Mouse (Mus musculus): ENCODE data around the gene Olfr231.

Olfr231 gene

DNA sequence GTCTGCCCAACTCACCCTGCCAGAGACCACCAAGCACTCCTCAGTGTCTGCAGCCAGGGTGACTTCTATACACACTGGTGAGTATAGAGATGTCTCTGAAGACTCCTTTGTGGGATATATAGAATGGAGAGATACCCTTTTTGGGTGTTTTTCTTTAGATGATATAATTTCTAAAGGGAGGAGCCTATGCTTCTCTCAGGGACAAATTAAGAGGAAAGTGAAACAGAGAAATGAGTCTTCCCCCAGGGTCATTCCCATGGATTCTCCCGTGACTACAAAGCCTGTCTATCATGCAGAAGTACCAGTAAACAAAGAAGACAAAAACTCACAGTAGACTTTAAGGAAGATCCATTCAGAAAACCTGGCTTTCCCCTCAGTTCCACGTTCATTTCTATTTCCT is at the start of gene Olfr231:
TSS of gene Olfr231 (minus strand) at position 101 of the 400 bp plus-strand sequence.
- in situ Hi-C loops (cut with MboI, MseI) = no loop called here

DNA sequence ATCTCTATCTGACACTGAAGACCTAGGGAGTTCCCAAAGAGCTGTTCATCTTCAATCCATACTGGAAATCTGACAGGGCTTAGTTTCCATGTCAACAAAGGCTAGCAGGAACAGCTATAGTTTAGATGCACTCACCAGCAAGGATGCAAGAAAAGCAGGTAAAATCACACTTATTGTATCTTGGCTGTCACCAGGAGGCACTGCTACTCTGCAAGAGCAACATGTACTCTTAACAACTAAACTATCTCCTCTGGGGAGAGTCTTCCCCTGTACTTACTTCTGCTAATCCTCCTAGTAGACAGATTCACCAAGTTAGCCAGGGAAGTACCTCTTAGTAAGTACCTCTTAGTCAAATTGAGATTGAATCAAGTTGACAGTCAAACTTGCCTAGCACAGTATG is 48.1 kb upstream of the Olfr231 start:
- in situ Hi-C loops (cut with MboI, MseI) = loop anchor here in 1 of 2 experiments (5.0 kb wide), 1 partner anchor 298 kb away; no protein-coding TSS in a partner anchor

DNA sequence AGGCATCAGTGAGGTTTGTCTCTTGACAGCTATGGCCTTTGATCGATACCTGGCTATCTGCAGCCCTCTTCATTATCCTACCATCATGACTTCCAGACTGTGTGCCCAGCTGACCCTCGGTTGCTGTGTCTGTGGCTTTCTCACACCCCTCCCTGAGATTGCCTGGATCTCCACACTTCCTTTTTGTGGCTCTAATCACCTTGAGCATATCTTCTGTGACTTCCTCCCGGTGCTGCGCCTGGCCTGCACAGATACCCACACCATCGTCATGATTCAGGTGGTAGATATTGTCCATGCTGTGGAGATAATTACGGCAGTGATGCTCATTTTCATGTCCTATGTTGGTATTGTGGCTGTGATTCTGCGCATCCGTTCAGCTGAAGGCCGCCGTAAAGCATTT is 38.1 kb upstream of the Olfr231 start:
- in situ Hi-C loops (cut with MboI, MseI) = no loop called here

DNA sequence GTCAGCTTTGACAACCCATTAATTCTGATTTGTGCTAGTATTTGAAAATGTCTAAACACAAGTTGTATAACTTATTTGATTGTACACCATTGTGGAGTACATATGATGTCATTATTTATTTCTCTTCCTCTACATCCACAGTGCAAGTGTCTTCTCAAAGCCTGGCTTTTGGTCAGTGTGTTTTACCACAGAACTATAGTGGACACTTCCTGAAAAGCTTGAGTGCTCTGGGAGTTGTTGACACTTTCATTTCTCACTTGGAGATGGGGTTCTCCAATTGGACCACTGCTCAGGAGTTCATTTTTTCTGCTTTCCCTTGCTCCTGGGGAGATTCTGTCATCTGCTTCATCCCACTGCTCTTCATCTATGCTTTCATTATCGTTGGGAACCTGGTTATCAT is 37.5 kb upstream of the Olfr231 start:
- in situ Hi-C loops (cut with MboI, MseI) = no loop called here

DNA sequence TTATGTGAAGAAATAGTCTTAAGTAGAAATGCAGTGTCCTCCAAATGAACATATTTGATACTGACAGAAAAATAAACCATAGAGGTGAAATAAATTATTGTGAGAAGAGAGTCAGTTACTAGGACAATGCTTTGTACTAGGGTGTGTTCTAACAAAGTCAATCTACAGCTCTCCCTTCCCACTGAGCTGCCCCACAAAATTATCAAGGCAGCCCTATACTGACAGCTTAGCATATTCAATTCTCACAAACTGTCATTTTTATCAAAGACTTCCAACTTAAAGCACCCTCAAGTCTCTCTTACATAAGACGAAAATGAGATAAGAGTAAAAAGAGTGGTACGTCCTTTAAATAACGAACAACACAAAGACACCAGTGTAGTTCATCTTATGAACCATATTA is 36.7 kb upstream of the Olfr231 start:
- in situ Hi-C loops (cut with MboI, MseI) = no loop called here

DNA sequence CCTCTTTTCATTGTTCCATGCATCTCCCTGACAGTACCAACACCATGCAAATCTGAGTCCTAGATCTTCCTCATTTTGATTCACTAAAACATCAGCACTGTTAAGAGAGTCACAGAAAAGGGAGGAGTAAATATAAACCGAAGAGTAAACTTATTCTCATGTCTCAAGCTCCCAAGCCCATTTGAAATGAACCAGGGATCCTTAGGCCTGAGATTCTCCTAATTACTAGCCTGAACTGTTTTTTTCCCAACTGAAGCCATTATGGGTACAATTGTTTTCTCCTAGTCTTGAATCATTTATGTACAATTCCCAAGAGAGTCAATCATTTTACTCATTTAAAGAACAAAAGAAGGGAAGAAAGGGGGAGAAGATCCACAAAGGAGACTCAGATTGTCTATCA is 34.4 kb upstream of the Olfr231 start, which contains the start of gene Olfr420:
TSS of gene Olfr420 (plus strand) at position 301 of the 400 bp plus-strand sequence.
- in situ Hi-C loops (cut with MboI, MseI) = no loop called here

DNA sequence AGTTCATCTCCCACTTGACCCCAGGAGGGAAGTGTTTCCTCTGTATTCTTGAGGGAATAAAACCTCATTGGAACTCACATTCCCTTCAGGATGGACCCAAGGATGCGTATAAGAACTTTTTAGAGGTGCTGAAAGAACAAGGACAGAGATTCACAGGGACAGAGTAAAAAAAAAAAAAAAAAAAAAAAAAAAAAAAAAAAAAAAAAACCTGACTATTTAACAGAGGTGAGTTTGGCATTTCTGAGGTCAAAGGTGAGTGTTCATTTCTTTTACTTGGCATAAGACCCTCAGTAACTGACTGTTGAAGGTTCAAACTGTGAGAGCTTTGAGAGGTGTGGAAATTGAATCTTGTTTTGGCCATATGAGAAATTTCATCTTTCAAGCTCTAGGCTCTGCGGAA is 28.3 kb upstream of the Olfr231 start:
- in situ Hi-C loops (cut with MboI, MseI) = no loop called here

DNA sequence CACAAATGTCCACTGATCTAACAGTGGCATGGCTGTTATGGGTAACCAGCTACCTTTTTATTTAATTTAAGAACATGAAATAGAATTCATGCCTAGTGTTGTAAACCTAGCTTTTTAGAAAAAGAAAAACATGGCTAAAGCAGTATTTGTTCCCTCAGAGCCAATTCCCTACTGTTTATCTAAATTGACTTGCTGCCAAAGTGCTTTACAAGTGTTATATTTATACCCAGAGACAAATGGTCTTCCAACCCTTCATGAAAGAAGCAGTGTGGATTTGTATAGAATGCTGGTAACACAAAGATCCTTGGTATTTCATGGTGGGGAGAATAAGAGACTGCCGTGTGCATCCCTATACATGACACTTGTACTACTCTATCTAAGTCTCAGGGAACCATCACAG is 25.7 kb upstream of the Olfr231 start:
- in situ Hi-C loops (cut with MboI, MseI) = no loop called here

DNA sequence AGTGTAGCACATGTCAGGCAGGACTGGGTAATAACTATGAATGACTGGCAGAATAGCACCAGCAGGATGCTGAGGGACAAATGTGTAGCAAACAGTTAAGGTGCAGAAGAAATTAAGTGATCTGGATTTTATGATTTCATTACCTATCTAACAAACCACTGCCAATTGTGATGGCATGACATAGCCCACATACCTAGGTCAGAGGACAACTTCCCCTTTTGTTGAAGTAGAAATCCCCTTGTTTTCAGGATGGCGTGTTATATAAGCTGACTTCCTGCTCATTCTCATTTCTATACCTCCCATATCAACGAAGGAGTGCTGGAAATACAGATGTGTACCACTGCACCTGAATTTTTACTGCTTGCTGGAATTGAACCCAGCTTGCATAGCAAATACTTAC is 20.4 kb upstream of the Olfr231 start:
- in situ Hi-C loops (cut with MboI, MseI) = no loop called here

DNA sequence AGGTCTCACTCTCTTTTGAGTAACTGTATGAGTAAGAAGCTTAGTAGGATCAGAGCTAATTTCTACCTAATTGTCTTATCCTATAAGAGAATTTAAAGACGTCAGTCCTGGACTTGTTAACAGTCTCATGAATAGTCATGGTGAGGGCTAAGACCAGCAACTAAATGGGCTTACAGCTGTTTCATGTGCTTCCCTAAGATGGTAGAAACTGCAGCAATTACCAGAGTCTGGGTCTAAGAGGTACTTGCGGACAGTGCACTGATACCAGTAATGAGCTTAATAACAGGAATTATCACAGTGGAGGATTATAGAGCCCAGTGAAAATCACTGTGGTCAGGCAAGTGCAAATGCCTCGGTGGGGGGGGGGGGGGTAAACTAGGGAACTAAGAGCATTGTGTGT is 11.0 kb upstream of the Olfr231 start:
- in situ Hi-C loops (cut with MboI, MseI) = no loop called here

DNA sequence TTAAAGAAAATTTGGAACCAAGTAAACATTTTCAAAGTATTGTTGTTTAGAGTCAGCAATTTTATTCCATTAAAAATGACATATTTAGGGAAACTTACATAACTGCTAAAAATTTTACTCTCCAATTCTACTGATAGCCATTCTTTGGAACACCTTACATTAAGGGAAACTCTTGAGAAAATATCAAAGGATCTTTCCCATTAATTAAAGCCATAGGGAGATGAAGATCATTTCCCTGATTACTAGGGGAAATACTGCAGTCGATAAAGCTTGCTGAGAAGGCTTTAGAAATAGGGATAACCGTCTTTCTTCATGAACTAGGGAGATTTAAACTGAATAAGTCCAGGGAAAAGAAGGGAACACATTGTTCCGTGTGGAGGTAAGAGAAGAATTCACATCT is 10.3 kb upstream of the Olfr231 start, which contains the start of gene Olfr424:
TSS of gene Olfr424 (plus strand) at position 301 of the 400 bp plus-strand sequence.
- in situ Hi-C loops (cut with MboI, MseI) = no loop called here

DNA sequence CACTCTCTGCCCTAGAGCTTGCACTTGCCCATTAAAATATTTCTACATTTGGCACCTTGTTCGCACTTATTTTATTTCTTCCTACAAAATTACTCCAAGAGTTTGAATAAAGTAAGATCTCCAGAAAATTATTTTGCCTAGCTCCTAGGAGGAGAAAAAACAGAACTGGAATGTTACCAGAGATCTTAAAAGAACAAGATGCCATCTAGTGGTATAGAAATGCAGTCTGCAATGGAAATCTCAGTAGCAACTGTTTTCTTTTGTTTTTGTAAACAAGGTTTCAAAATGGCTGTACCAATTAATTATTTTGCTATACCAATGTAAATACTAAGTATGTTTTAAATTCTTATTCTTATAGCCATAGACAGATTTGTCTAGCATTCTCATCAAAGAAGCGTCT is 17.2 kb downstream of the Olfr231 start:
- in situ Hi-C loops (cut with MboI, MseI) = no loop called here

DNA sequence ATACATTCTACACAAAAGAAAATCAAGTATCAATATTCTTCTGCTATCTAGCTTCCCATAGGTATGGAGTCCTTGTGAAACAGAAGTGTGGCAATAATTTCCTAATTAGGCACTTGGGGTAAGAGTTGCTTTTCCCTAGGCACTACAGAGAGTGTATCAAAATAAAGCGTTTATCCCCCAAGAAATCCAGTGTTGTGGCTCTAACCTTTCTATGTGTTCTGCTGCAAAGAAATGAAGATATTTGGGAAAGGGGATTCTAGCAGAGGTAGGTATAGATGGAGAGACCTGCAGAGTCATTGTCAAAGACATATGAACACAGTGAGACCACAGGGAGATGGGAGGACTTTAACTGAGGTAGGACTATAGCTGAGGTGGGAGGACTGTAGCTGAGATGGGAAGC is 24.4 kb downstream of the Olfr231 start, which contains the start of gene Olfr427:
TSS of gene Olfr427 (plus strand) at position 301 of the 400 bp plus-strand sequence.
- in situ Hi-C loops (cut with MboI, MseI) = no loop called here

DNA sequence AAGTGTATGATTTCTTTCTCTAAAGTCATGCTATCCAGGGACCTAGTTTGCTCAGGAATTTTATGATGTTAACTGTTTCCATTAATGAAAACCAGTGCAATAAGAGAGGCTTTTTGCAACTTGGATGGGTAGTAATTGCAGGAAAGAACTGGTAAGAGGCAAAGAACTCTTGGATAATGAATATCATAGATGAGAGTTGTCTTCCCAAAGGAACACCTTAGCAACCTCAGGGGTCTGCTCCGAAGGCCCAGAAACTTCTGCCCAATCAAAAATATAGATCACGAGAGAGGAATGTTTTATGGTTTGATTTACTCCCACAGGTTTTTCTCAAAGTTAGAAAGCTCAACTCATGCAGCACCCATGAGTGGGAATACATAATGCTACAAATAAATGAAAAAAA is 36.9 kb downstream of the Olfr231 start, which contains the start of gene Olfr429:
TSS of gene Olfr429 (plus strand) at position 301 of the 400 bp plus-strand sequence.
- in situ Hi-C loops (cut with MboI, MseI) = no loop called here

DNA sequence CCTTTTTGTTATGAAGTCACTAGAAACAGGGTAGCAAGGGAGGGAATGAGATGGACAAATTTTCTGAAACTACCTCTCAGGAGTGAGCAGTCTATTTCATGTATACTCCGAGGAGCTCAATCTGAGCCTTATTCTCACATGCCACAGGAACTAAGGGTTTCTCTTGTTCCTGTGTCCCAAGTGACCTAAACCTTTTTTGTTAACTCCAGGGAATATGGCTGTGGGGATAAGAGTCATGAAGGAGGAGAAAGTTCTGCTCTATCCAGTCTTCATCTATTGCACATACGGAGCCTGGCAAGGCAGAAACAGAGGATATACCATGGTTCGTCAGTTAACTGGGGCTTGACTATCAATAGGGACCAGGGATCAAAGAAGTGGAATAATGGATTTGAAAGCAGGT is 54.7 kb downstream of the Olfr231 start, which contains the start of gene Olfr430:
TSS of gene Olfr430 (plus strand) at position 301 of the 400 bp plus-strand sequence.
- in situ Hi-C loops (cut with MboI, MseI) = no loop called here
